Mouse (Mus musculus) heart, adult 2 months (tissue): ENCODE measurements around the gene Gmppa. TPM values are rescaled to one million over a fixed set of nuclear protein-coding genes. Genes with fewer than 3 reads are reported as not detected.

Source experiments
- DNase-seq, 2 experiments: peaks; one replicate each; pipeline ENCODE4 v3.0.0; 2021
- H3K27ac ChIP-seq: fragments of 200-600 bp; 2 replicates; pipeline ENCODE4 v1.8.1; 2022
- H3K27me3 ChIP-seq: fragments of 200-500 bp; 2 replicates; pipeline ENCODE4 v1.6.1; 2012; ENCODE audit warnings: mild to moderate bottlenecking, low read length, inconsistent platforms, mixed read lengths; ENCODE audit not compliant: control insufficient read depth, insufficient read depth
- H3K36me3 ChIP-seq: fragments of 200-500 bp; 2 replicates; pipeline ENCODE4 v1.6.1; 2012; ENCODE audit warnings: low read length, inconsistent platforms; ENCODE audit not compliant: control insufficient read depth, insufficient read depth
- H3K4me1 ChIP-seq: fragments of 200-500 bp; 2 replicates; pipeline ENCODE4 v1.6.1; 2011; ENCODE audit warnings: low read length; ENCODE audit not compliant: control insufficient read depth, insufficient read depth
- H3K4me3 ChIP-seq: fragments of 200-600 bp; 2 replicates; pipeline ENCODE4 v1.8.1; 2022
- H3K79me2 ChIP-seq: fragments of 200-500 bp; replicated peaks from 2 replicates; pipeline ENCODE4 v1.6.1; 2012; ENCODE audit warnings: mild to moderate bottlenecking, inconsistent platforms, low read length, moderate library complexity, mixed read lengths; ENCODE audit not compliant: control insufficient read depth, insufficient read depth
- H3K9ac ChIP-seq: fragments of 200-500 bp; 2 replicates; pipeline ENCODE4 v1.6.1; 2012; ENCODE audit warnings: low read depth, mild to moderate bottlenecking, control low read depth, inconsistent platforms, low read length, mixed read lengths
- CTCF ChIP-seq: fragments of 200-600 bp; IDR thresholded peaks from 2 replicates; pipeline ENCODE4 v1.8.1; 2022; ENCODE audit warnings: antibody characterized with exemption, mild to moderate bottlenecking, moderate library complexity
- EP300 ChIP-seq: fragments of 200-500 bp; IDR thresholded peaks from 2 replicates; pipeline ENCODE4 v1.6.1; 2011; ENCODE audit warnings: low read depth, low read length, control low read depth; ENCODE audit not compliant: insufficient read depth
- POLR2A ChIP-seq: fragments of 200-500 bp; IDR thresholded peaks from 2 replicates; pipeline ENCODE4 v1.6.1; 2011; ENCODE audit warnings: mild to moderate bottlenecking, low read depth, low read length, control low read depth; ENCODE audit not compliant: insufficient read depth
- WGBS: fragments of 180-500 bp; shearing (Covaris S2); methylation state at CpG from one replicate; pipeline ENCODE4 v1.1.7; 2018; 5-methylcytosine and 5-hydroxymethylcytosine counted together
- intact Hi-C: fragments of 180-260 bp; cut with DNase I; formaldehyde crosslinking; loops from one replicate; pipeline ENCODE4 v1.15.1; 2025
- polyA plus RNA-seq: library from polyadenylated mRNA; depleted of rRNA; stranded (reverse); fragments of >200 nt; gene quantifications from 2 replicates; pipeline ENCODE4 v1.2.3, GENCODE M21; 2012
- total RNA-seq, 2 experiments: library from RNA; stranded (reverse); gene quantifications; 2 replicates each; pipeline ENCODE4 v1.2.3; 2021

The Gmppa gene
- total and polyA plus RNA-seq, 3 experiments = 38.9 to 94.6 (median 39.9) TPM

DNA sequence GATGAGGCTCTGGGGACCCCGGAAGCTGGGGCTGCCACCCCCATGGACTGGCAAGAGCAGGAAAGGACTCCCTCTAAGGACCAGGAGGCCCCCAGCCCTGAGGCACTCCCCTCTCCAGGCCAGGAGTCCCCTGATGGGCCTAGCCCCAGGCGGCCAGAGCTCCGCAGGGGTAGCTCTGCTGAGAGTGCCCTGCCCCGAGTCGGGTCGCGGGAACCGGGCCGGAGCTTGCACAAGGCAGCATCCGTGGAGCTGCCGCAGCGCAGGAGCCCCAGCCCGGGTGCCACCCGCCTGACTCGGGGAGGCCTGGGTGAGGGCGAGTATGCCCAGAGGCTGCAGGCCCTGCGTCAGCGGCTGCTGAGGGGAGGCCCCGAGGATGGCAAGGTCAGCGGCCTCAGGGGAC lies 13.9 kb upstream of the Gmppa start:
- no peak overlapping the region for H3K9ac ChIP-seq

DNA sequence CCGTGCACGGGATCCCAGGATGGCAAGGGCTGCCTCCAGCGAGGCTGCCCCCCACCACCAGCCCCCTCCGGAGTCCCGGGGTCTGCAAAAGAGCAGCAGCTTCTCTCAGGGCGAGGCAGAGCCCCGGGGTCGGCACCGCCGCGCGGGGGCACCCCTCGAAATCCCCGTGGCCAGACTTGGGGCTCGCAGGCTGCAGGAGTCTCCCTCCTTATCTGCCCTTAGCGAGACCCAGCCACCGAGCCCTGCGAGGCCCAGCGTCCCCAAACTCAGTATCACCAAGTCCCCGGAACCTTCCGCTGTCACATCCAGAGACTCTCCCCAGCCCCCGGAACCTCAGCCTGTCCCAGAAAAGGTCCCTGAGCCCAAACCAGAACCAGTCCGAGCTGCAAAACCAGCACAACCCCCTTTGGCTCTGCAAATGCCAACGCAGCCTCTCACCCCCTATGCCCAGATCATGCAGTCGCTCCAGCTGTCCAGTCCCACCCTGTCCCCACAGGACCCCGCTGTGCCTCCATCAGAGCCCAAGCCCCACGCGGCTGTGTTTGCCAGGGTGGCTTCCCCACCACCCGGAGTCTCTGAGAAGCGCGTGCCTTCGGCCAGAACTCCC lies 13.4 kb upstream of the Gmppa start:
- Histone ChIP-seq H3K36me3 (no peaks in the 10 kb centered on the region), H3K4me3 (no peak overlapping the region), H3K79me2 (no peaks in the 10 kb centered on the region), H3K9ac (no peak overlapping the region), H3K27ac (no peak overlapping the region), H3K4me1 (no peaks in the 10 kb centered on the region), H3K27me3 (no peaks in the 10 kb centered on the region)
- TF ChIP-seq POLR2A (no peak), EP300 (no peak), CTCF (no peak)
- 33% methylated on average over 32 of the region's 32 CpGs for WGBS
- DNase-seq = no peak
- intact Hi-C loops = no loop called here

More for the DNA sequence above, 13.9 kb upstream of the Gmppa start:
- Histone ChIP-seq H3K4me3 (no peak overlapping the region), H3K27ac (no peak overlapping the region), H3K27me3 (no peaks in the 10 kb centered on the region), H3K79me2 (no peaks in the 10 kb centered on the region), H3K4me1 (no peaks in the 10 kb centered on the region), H3K36me3 (no peaks in the 10 kb centered on the region)
- no peak for TF ChIP-seq POLR2A
- no peak for TF ChIP-seq EP300
- no peak for TF ChIP-seq CTCF
- intact Hi-C loops = no loop called here
- WGBS = 49% methylated on average over 20 of the region's 20 CpGs
- DNase-seq = no peak

GRCm38 (mm10) chr1:75422823-75423471 lies 12.8 kb upstream of the Gmppa start:
- Histone ChIP-seq H3K27ac (no peak overlapping the region), H3K79me2 (no peaks in the 10 kb centered on the region), H3K4me3 (no peak overlapping the region), H3K4me1 (no peaks in the 10 kb centered on the region), H3K27me3 (no peaks in the 10 kb centered on the region), H3K36me3 (no peaks in the 10 kb centered on the region), H3K9ac (no peak overlapping the region)
- intact Hi-C loops = no loop called here
- WGBS = 19% methylated on average over 71 of the region's 71 CpGs
- no peak for TF ChIP-seq CTCF
- no peak for TF ChIP-seq EP300
- peak in 1 of 2 experiments; percentile 38 for DNase-seq

GRCm38 (mm10) chr1:75423780-75424390 lies 11.8 kb upstream of the Gmppa start:
- WGBS = 77% methylated on average over 11 of the region's 11 CpGs
- TF ChIP-seq CTCF = no peak
- TF ChIP-seq EP300 = no peak
- TF ChIP-seq POLR2A = no peak
- Histone ChIP-seq H3K4me1 (no peaks in the 10 kb centered on the region), H3K79me2 (no peaks in the 10 kb centered on the region), H3K4me3 (no peak overlapping the region), H3K27me3 (no peaks in the 10 kb centered on the region), H3K9ac (no peak overlapping the region), H3K36me3 (no peaks in the 10 kb centered on the region), H3K27ac (no peak overlapping the region)
- no peak for DNase-seq
- intact Hi-C loops = no loop called here

DNA sequence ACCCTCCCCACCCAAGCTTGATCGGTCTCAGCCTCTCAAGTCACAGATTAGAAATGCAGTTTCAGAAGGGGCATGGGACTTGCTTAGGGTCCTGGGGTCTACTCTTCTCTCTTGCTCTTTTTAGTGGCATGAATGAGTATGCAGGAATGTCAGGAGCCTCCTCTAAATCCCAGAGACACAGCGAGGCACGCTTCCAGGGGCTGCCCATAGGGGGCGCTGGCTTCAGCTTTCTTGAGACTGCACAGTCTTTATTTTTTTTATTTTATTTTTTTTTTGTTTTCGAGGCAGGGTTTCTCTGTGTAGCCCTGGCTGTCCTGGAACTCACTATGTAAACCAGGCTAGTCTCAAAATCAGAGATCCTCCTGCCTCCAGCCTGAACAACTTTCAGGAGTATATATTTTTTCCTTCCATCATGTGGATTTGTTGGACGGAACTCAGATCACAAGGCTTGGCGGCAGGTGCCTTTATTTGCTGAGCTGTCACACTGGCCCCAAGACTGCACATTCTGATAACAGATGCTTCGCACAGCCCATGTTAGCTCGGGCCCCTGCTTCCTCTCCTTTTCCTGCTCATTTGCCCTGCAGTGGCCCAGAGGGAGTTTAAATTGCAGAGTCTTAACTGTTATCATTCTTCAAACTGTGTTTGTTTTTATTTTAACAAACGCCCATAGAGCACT lies 9.8 kb upstream of the Gmppa start:
- no peaks in the 10 kb centered on the region for H3K27me3 ChIP-seq
- DNase-seq = peak in 1 of 2 experiments; percentile 61
- H3K4me3 ChIP-seq = no peak overlapping the region
- no peak overlapping the region for H3K27ac ChIP-seq
- intact Hi-C loops = no loop called here
- no peak overlapping the region for H3K9ac ChIP-seq
- no peaks in the 10 kb centered on the region for H3K79me2 ChIP-seq
- WGBS = 17% methylated on average over 10 of the region's 10 CpGs
- no peaks in the 10 kb centered on the region for H3K36me3 ChIP-seq
- no peaks in the 10 kb centered on the region for H3K4me1 ChIP-seq
- TF ChIP-seq EP300 (no peak), CTCF (peak; percentile 84), POLR2A (no peak)
